Mouse (Mus musculus): ENCODE results near the gene Acp5. TPM values are rescaled to one million over a fixed set of nuclear protein-coding genes. Genes with fewer than 3 reads are reported as not detected.
A peak's percentile ranks its signal among the peaks of the same experiment; 100 is the strongest.

Gene Acp5
- polyA plus RNA-seq (2015; fragmentation: Nextera tagmentation; extraction: Ambion mirVana) = 221 and 246 TPM in 2 replicates

GRCm38 (mm10) chr9:22135644-22136390, at the start of gene Acp5:
Gene Acp5, minus strand, starts transcription at chr9:22135711.
- peak within 1 kb of the TSS; percentile 73 for H3K9ac ChIP-seq
- peak; percentile 84 for ATAC-seq (ENCODE audit: insufficient read depth)
- peaks cover 74% of the 10 kb centered on the region for H3K4me1 ChIP-seq (replicated peaks)
- peak within 1 kb of the TSS; percentile 90 for H3K27ac ChIP-seq (replicated peaks)
- H3K36me3 ChIP-seq (replicated peaks) = peaks cover 19% of the 10 kb centered on the region
- no peaks in the 10 kb centered on the region for H3K27me3 ChIP-seq
- peak within 1 kb of the TSS; percentile 66 for H3K4me3 ChIP-seq (replicated peaks)
- no peaks in the 10 kb centered on the region for H3K9me3 ChIP-seq (replicated peaks)
- 25% methylated on average over 7 of the region's 7 CpGs for WGBS (ENCODE audit: insufficient replicate concordance)
- H3K4me2 ChIP-seq = peak within 1 kb of the TSS; percentile 92

- Histone ChIP-seq H3K4me1 (replicated peaks) (no peaks in the 10 kb centered on the region), H3K9ac (no peak overlapping the region), H3K4me3 (replicated peaks) (no peak overlapping the region), H3K9me3 (replicated peaks) (0 out of 2 replicates have a peak, but pooled peaks cover 3% of the 10 kb centered on the region), H3K27me3 (no peaks in the 10 kb centered on the region), H3K36me3 (replicated peaks) (no peaks in the 10 kb centered on the region), H3K27ac (replicated peaks) (no peak overlapping the region), H3K4me2 (no peak overlapping the region)
- no peak for ATAC-seq (ENCODE audit: insufficient read depth)
- 68% methylated on average over 4 of the region's 4 CpGs for WGBS (ENCODE audit: insufficient replicate concordance)
These were observed 36.8 kb upstream of the Acp5 start for GRCm38 (mm10) chr9:22172318-22172717.

DNA sequence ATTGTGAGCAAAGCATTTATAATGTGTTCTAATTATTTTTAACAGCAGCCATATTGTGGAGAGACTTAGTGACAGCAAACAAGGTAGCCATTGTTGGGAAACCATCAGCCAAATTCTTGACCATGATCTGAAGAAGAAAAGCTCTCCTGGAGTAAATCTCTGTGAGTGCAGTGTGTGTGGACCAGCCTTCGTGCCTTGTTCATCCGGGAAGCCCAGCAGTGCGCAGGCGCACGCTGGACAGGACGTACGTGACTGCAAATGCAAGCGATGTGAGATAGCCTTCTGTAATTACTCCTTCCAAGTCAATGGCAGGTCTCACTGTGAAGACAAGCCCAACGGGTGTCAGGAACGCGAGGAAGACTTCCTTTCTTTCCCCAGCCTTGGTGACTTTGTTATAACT, 33.8 kb upstream of the Acp5 start:
- Histone ChIP-seq H3K36me3 (replicated peaks) (no peaks in the 10 kb centered on the region), H3K4me2 (no peak overlapping the region), H3K27me3 (peaks cover 18% of the 10 kb centered on the region), H3K4me3 (replicated peaks) (no peak overlapping the region), H3K9me3 (replicated peaks) (peaks cover 6% of the 10 kb centered on the region), H3K9ac (no peak overlapping the region), H3K4me1 (replicated peaks) (peaks cover 11% of the 10 kb centered on the region), H3K27ac (replicated peaks) (no peak overlapping the region)
- no peak for ATAC-seq (ENCODE audit: insufficient read depth)
- WGBS (ENCODE audit: insufficient replicate concordance) = 84% methylated on average over 11 of the region's 11 CpGs

DNA sequence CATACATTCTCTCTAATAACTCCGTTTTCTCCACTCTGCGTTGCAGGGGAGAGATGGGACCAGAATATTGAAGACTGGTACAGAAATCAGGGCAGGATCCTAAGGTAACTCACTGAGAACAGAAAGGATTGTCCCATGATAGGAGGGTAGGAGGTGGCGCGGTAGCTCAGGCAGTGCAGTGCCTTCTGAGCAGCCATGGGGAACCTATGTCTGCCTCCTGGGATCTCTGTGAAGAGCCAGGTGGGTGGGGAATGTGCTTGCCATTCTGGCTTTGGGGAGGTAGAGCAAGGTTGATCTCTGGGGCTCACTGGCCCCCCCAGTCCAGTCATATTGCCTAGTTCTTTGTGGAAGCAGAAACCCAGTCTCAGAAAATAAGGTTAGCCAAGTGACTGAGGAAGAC, 32.2 kb upstream of the Acp5 start:
- H3K27ac ChIP-seq (replicated peaks) = no peak overlapping the region
- 77% methylated on average over 4 of the region's 4 CpGs for WGBS (ENCODE audit: insufficient replicate concordance)
- H3K9me3 ChIP-seq (replicated peaks) = peaks cover 6% of the 10 kb centered on the region
- peaks cover 11% of the 10 kb centered on the region for H3K4me1 ChIP-seq (replicated peaks)
- no peak for ATAC-seq (ENCODE audit: insufficient read depth)
- H3K4me2 ChIP-seq = no peak overlapping the region
- no peaks in the 10 kb centered on the region for H3K36me3 ChIP-seq (replicated peaks)
- H3K4me3 ChIP-seq (replicated peaks) = no peak overlapping the region
- peaks cover 31% of the 10 kb centered on the region for H3K27me3 ChIP-seq
- H3K9ac ChIP-seq = no peak overlapping the region

GRCm38 (mm10) chr9:22166686-22167085, 31.2 kb upstream of the Acp5 start:
- H3K36me3 ChIP-seq (replicated peaks) = no peaks in the 10 kb centered on the region
- no peak overlapping the region for H3K9ac ChIP-seq
- WGBS (ENCODE audit: insufficient replicate concordance) = 76% methylated on average over 10 of the region's 10 CpGs
- H3K27me3 ChIP-seq = peaks cover 31% of the 10 kb centered on the region
- no peak overlapping the region for H3K4me3 ChIP-seq (replicated peaks)
- H3K27ac ChIP-seq (replicated peaks) = no peak overlapping the region
- peaks cover 6% of the 10 kb centered on the region for H3K9me3 ChIP-seq (replicated peaks)
- H3K4me1 ChIP-seq (replicated peaks) = peaks cover 11% of the 10 kb centered on the region
- H3K4me2 ChIP-seq = no peak overlapping the region
- no peak for ATAC-seq (ENCODE audit: insufficient read depth)

DNA sequence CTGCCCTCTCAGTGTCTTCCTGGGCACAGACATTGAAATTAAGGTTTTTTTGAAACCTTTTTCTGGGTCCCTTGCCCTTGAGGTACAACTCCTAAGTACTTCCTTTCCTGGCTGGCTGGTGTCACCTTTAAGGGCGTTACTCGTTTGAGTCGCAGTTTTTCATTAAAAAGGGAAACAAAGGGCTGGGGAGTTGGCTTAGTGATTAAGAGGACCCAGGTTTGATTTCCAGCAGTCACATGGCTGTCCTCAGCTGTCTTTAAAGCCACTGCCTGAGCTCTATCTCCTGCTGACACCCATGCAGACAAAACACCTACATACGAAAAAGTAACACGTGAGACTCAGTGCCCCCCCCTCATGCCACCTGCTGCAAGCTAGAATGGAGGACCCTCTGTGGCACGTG, 30.5 kb upstream of the Acp5 start:
- H3K4me2 ChIP-seq = no peak overlapping the region
- H3K27ac ChIP-seq (replicated peaks) = no peak overlapping the region
- H3K4me3 ChIP-seq (replicated peaks) = no peak overlapping the region
- no peak for ATAC-seq (ENCODE audit: insufficient read depth)
- WGBS (ENCODE audit: insufficient replicate concordance) = 37% methylated on average over 6 of the region's 6 CpGs
- H3K9ac ChIP-seq = no peak overlapping the region
- peaks cover 11% of the 10 kb centered on the region for H3K4me1 ChIP-seq (replicated peaks)
- H3K9me3 ChIP-seq (replicated peaks) = peaks cover 6% of the 10 kb centered on the region
- peaks cover 31% of the 10 kb centered on the region for H3K27me3 ChIP-seq
- no peaks in the 10 kb centered on the region for H3K36me3 ChIP-seq (replicated peaks)

GRCm38 (mm10) chr9:22164711-22165668, 29.5 kb upstream of the Acp5 start:
- Histone ChIP-seq H3K36me3 (replicated peaks) (no peaks in the 10 kb centered on the region), H3K4me2 (peak overlapping the region; percentile 81), H3K27me3 (peaks cover 31% of the 10 kb centered on the region), H3K9me3 (replicated peaks) (peaks cover 6% of the 10 kb centered on the region), H3K4me3 (replicated peaks) (peak overlapping the region; percentile 58), H3K9ac (peak overlapping the region; percentile 43), H3K27ac (replicated peaks) (no peak overlapping the region), H3K4me1 (replicated peaks) (peaks cover 11% of the 10 kb centered on the region)
- ATAC-seq (ENCODE audit: insufficient read depth) = no peak
- 2% methylated on average over 53 of the region's 54 CpGs for WGBS (ENCODE audit: insufficient replicate concordance)

GRCm38 (mm10) chr9:22162912-22163311, 27.4 kb upstream of the Acp5 start:
- Histone ChIP-seq H3K9ac (no peak overlapping the region), H3K4me3 (replicated peaks) (no peak overlapping the region), H3K4me2 (no peak overlapping the region), H3K36me3 (replicated peaks) (0 out of 2 replicates have a peak, but pooled peaks cover 4% of the 10 kb centered on the region), H3K27ac (replicated peaks) (no peak overlapping the region), H3K9me3 (replicated peaks) (peaks cover 6% of the 10 kb centered on the region), H3K27me3 (peaks cover 31% of the 10 kb centered on the region), H3K4me1 (replicated peaks) (peaks cover 11% of the 10 kb centered on the region)
- 58% methylated on average over 7 of the region's 7 CpGs for WGBS (ENCODE audit: insufficient replicate concordance)
- ATAC-seq (ENCODE audit: insufficient read depth) = no peak

DNA sequence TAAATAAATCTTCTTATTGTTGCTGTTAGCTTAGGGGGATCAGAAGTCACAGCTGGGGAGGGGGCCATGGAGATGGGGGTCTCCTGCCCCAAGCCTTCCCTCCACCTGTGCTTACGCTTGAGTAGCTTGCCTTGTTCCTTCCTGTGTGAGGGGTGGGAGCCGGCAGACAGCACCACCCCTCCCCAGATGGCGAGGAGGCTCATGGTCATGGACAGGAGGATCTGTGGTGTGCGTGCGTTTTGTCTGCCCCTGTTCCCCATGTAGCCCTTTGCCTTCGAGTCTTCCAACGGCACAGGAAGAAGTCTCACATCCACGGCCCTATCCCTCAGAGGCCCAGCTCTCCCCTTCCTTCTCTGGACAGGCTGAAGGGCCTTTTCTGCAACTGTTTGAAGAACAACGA, 26.8 kb upstream of the Acp5 start:
- H3K36me3 ChIP-seq (replicated peaks) = 0 out of 2 replicates have a peak, but pooled peaks cover 4% of the 10 kb centered on the region
- ATAC-seq (ENCODE audit: insufficient read depth) = no peak
- H3K27me3 ChIP-seq = peaks cover 31% of the 10 kb centered on the region
- H3K4me2 ChIP-seq = no peak overlapping the region
- peaks cover 17% of the 10 kb centered on the region for H3K4me1 ChIP-seq (replicated peaks)
- no peak overlapping the region for H3K27ac ChIP-seq (replicated peaks)
- peaks cover 6% of the 10 kb centered on the region for H3K9me3 ChIP-seq (replicated peaks)
- WGBS (ENCODE audit: insufficient replicate concordance) = 63% methylated on average over 9 of the region's 9 CpGs
- H3K9ac ChIP-seq = no peak overlapping the region
- no peak overlapping the region for H3K4me3 ChIP-seq (replicated peaks)

- H3K4me1 ChIP-seq (replicated peaks) = peaks cover 23% of the 10 kb centered on the region
- no peak overlapping the region for H3K9ac ChIP-seq
- 0 out of 2 replicates have a peak, but pooled peaks cover 4% of the 10 kb centered on the region for H3K36me3 ChIP-seq (replicated peaks)
- H3K4me2 ChIP-seq = no peak overlapping the region
- H3K27me3 ChIP-seq = peaks cover 31% of the 10 kb centered on the region
- H3K4me3 ChIP-seq (replicated peaks) = no peak overlapping the region
- no peaks in the 10 kb centered on the region for H3K9me3 ChIP-seq (replicated peaks)
- ATAC-seq (ENCODE audit: insufficient read depth) = no peak
- H3K27ac ChIP-seq (replicated peaks) = no peak overlapping the region
- WGBS (ENCODE audit: insufficient replicate concordance) = 50% methylated on average over 6 of the region's 6 CpGs
These were observed 25.8 kb upstream of the Acp5 start for GRCm38 (mm10) chr9:22161299-22161698.

Data from liver, embryonic 15.5 days (tissue).